Mouse (Mus musculus): ENCODE data around the gene Cep152.

Gene Cep152
- long read RNA-seq, experiment 1, partial matches to known transcripts: 0 of 1 reads
- long read RNA-seq, experiment 1, other reads (novel, unspliced or antisense): 1 of 1 reads
- long read RNA-seq, experiment 2, partial matches to known transcripts: 0 of 2 reads
- long read RNA-seq, experiment 2, other reads (novel, unspliced or antisense): 2 of 2 reads

DNA sequence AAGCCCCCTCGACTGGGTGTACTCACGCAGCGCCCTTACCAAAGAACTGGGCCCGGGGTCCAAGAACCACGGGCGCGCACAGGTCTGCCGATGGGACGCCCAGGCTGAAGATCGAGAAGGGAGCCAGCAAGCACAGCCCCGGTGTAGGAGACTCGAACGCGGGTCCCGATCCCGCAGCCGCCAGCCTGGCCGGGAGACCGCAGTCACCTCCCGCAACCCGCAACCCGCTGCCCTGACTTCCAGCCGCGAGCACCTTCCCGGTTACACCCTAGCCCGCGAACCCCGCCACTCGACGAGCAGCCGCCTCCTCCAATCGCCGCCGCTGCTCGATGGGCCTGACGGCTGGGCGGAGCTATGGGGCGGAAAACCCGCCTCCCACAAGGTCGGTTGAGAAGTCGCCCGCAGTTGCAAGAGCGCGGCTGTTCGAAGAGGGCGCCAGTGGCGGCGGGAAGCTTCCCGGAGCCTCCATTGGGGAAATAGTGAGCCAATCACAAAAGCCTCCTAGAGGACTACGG is at the start of gene Cep152:
Gene Cep152 (minus strand): TSS at position 277 of the 515 bp plus-strand sequence.
- intact Hi-C loops (cut with DNase I): no loop called here

DNA sequence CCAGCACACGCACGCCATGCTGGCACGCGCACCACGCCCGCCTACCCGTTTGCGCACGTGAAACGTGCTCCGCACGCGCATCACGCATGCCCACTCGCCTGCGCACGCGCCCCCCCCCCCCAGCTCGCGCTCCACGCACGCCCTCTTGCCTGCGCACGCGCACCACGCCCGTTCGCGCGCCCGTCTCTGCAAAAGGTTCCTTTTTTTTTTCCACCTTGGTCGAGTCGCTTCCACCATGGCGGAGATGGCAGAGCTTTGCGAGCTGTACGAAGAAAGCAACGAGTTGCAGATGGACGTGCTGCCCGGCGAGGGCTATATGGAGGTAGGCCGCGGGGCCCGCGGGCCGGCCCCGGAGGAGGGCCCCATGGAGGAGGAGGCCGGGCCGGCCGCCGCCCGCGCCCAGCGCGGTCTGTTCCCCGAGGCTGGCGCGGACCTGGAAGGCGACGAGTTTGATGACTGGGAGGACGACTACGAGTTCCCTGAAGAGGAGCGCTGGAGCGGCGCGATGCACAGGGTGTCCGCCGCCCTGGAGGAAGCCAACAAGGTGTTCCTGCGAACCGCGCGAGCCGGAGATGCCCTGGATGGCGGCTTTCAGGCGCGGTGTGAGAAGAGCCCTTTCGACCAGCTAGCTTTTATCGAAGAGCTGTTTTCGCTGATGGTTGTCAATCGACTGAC is 48.2 kb upstream of the Cep152 start, which contains the start of gene Eid1:
Gene Eid1 (plus strand): TSS at position 139 of the 675 bp plus-strand sequence.
- intact Hi-C loops (cut with DNase I): loop anchor here (5.0 kb wide), 1 partner anchor 49 kb away; the partner anchor contains the start of gene Shc4

DNA sequence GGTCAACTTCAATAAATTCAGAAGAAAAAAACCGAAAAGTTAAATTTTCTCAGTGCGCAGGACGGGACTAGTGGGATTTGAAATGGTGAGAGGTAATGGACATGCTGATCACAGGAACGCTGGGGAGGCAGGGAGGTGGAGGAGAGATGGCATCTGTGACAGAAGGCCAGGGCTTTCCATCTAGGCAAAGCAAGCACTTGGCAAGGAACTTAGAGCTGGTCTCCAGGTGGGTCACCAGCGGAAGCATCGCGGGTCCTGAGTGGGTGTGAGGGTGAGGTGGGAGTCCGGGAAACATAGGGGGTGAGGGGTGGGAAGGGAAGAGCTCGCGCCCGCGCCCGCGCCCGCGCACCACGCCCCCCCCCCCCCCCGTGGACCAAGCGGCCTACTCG is 47.6 kb upstream of the Cep152 start:
- intact Hi-C loops (cut with DNase I): loop anchor here (5.0 kb wide), 1 partner anchor 50 kb away; the partner anchor contains the start of gene Shc4

DNA sequence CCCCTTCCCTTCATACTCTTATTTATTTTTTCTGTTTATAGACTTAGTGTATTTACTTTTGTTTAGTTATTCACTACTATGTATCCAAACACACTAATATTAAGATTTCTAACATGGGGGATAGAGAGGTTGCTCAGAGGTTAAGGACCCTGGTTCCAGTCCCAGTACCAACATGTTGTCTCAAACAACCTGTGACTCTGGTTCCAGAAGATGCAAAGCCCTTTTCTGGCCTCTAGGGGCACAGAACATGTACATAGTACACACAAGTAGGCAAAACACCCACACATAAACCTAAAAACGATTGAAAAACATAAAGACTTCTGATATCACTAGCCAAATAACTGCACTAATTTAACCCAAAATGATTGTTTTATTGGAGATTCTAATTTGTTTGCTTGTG is 45.9 kb upstream of the Cep152 start:
- intact Hi-C loops (cut with DNase I): loop anchor here (5.0 kb wide), 1 partner anchor 51 kb away; the partner anchor contains the start of gene Shc4

DNA sequence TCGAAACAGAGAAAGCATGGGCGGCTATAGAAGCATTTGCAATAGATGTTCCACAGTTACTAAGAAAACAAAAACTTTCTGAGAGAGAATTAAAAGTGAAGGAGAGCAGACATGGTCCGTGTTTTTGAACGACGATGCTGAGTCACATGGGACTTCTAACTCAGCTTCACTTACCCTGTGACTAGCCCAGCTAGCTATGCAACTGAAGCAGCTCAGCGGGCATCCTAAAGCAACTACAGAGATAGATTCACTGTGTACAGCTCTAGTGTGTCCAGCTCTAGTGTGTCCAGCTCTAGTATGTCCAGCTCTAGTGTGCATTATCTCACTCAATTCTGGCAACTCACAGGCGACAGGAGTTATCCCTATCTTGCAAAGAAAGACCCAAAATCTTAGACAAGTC is 42.8 kb upstream of the Cep152 start:
- intact Hi-C loops (cut with DNase I): loop anchor here (10.0 kb wide), 2 partner anchors 197 to 857 kb away; no protein-coding TSS in a partner anchor

DNA sequence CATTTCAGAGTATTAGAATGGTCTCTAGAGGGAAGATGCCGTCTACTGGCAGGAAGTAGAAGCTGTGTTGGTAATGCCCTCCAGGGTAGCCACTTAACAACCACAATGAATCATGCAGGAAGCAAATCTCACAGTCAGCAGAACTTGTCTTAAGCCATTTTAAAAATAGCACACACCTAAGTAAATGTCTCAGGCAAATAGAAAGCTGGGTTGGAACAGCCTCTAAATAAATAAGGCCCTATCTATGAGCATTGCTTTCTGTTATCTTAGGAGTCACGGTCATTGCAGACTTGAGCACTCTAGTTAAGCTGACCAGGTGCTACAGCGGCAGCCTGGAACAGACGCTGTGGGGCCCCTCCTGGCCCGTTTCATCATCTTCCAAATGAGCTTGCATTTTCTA is 42.3 kb upstream of the Cep152 start:
- intact Hi-C loops (cut with DNase I): loop anchor here (10.0 kb wide), 2 partner anchors 198 to 858 kb away; no protein-coding TSS in a partner anchor

DNA sequence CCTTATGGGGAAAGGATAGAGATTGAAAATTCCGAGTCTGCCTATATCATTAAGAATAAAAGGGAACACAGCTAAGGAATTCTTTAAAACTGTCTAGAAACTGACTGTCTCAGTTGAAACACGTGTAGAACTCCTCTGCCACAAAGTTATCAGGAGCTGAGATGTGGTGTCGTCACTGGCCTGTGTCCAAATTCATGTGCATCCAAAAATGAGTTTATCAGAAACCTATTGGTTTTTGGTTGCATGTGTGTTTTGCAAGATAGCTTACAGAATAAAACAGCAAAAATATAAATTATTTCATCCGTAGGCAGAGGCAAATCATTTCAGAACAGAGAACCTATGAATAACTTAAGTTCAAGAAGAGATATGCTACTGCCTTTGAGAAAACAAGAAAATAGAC is 41.8 kb upstream of the Cep152 start:
- intact Hi-C loops (cut with DNase I): loop anchor here (10.0 kb wide), 2 partner anchors 198 to 858 kb away; no protein-coding TSS in a partner anchor

DNA sequence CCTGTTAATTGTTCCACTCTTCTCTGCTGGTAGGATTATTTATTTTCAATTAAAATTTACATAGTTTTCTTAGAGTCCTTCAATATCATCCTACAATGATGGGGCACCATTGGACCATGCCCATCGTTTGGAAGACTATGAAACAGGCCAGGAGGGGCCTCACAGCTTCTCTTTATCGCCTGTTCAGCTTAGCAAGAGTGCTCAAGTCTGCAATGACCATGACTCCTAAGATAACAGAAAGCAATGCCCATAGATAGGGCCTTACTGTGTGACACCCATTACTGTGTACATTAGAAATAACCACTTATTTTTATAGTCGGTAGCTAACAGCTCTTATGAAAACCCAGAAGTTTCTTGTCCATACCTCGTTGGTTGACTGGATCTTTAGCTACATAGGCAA is 41.0 kb upstream of the Cep152 start:
- intact Hi-C loops (cut with DNase I): loop anchor here (10.0 kb wide), 2 partner anchors 199 to 859 kb away; no protein-coding TSS in a partner anchor

DNA sequence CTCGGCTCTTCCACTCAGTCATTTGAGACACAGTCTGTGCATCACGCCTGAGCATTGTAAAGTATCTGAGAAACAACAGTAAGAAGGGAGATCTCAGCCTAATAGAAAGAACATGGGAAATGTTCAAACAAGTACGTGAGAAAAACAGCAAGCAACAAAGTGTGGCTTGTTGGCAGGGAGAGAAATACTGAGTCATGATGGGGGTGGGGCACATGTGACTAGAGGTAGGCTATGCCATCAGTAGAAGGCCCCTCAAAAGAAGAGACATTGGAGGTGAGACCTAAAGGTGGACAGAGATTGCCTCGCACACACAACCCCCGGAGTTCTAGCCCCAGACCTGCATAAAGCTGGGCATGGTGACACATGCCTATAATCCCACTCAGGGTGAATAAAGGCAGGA is 40.3 kb upstream of the Cep152 start:
- intact Hi-C loops (cut with DNase I): loop anchor here (10.0 kb wide), 2 partner anchors 200 to 860 kb away; no protein-coding TSS in a partner anchor

DNA sequence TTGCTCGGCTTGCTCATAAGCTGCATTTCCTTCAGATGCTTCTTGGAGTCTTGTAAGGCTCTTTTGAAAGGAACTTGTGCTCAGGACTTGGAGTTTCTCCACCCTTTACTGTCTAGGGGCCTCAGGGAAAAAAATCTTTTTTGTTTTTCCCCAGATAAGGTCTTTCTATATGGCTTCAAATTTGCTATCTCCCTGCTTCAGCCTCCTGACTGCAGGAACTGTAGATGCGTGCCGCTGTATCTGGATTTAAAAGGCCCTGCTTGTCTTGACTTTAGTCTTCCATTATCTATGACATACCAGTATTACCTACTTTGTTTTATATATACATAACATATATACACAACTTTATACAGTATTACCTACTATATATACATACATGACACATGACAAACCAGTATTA is 37.6 kb upstream of the Cep152 start:
- intact Hi-C loops (cut with DNase I): loop anchor here (5.0 to 10.0 kb wide), 3 partner anchors 202 to 862 kb away; no protein-coding TSS in a partner anchor

DNA sequence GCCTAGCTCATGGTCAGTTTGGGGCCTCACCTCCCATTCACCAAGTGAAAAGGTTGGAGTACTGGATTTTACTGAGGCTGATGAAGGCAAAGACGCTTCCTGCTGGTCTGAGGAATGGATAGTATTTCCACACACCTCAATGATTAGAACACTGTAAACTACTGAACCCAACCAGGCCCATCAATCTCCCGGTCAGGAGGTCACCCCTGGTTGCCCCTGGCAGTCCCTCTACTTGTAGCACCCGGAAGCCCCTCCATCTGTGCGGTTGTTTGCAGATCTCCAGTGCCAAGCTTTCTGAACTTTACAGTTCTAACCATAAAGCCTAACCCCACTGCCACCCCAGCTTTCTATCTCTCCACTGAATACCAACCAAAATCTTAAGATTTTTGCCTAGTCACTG is 36.2 kb upstream of the Cep152 start:
- intact Hi-C loops (cut with DNase I): loop anchor here (2.0 to 10.0 kb wide), 4 partner anchors 72 to 864 kb away; no protein-coding TSS in a partner anchor

DNA sequence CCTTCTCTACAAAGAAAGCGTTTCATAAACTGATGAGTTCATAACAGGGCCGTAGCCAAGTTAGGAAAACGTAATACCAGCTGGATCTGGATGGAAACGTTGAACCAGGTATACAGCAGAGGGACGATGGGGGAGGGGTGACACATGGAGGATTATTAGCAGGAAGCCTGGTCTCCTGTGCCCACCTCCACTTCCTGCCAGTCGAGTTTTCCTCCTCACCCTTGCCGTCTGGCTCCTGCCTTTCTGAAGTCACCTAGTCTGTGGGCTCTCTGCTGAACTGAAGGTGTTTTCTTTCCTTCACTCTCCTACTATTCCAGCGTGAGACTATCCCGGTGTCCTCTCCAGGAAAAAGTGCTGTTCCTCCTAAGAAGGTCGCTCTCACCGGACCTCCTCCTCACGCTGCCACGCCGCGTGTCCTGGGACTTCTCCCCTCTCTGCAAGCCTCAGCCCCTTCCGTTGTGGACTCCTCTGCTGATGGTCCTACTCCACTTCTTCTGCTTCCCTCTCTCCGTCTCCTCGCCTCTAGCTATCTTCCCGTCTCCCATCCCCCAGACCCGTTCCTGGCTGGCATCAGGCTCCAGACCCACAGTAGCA is 35.7 kb upstream of the Cep152 start:
- intact Hi-C loops (cut with DNase I): loop anchor here (2.0 to 10.0 kb wide), 4 partner anchors 72 to 864 kb away; no protein-coding TSS in a partner anchor

DNA sequence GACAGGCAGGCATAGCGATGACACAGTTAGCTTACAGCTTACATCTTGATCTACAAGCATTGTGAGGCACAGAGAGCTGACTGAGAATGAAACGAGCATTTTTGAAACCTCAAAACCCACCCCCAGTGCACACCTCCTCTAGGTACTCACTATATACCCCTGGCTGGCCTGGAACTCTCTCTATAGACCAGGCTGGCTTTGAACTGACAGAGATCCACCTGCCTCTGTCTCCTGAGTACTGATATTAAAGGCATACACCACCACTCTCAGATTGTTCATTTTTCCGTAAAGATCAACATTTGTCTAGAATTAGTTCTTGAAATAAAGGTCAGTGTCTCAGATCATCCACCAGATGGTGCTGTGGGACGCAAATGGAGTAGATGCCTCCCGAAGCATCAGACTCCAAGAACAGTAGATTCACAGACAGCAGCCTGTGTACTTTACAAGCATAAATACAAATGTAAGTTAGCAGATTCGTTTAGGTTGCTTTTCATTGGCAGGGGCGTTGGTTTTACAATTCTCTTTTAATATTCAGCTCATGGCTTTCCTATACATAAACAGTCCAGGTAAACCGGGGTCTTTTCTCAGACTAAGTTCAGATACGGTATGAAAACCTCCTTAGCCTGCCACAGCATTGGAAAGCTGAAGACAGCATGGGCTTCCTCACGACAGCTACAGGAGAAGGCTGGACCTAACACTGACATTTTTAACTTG is 35.1 kb upstream of the Cep152 start:
- intact Hi-C loops (cut with DNase I): loop anchor here (2.0 to 10.0 kb wide), 4 partner anchors 73 to 865 kb away; no protein-coding TSS in a partner anchor

DNA sequence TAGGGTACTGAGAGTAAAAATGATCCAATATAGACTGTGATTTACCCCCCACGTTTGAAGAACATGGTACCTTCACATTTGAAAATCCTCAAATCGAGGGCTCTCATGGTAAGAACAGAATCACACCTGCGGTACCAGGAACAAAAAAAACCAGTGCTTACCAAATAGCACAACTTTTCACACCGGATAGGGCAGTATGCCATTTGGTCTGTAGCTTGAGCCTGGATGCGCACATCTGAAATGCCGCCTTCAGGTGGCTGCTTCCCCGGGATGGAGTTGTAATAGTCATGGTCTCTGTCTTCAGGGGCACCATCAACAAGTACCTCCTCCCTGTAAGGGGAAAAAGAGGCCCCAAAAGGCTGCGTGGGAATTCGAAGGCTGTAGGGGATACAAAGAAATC is 30.5 kb upstream of the Cep152 start:
- intact Hi-C loops (cut with DNase I): no loop called here

DNA sequence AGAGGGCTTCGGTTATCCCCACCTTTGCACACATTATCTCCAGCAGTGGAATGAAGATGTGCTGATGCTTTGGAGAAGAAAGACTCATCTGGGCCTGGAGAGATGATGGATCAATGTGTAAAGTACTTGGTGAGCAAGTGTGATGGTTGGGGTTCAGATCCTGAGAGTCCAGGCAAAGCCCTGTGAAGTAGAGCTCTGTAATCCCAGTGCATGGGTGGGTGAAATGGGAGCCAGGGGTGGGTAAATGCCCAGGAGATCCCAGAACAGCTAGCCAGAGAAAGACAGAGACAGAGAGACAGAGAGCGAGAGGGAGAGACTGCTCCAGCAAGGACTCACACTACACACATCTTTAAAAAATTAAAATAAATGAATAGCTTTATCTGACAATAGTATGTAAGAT is 28.4 kb upstream of the Cep152 start:
- intact Hi-C loops (cut with DNase I): no loop called here

DNA sequence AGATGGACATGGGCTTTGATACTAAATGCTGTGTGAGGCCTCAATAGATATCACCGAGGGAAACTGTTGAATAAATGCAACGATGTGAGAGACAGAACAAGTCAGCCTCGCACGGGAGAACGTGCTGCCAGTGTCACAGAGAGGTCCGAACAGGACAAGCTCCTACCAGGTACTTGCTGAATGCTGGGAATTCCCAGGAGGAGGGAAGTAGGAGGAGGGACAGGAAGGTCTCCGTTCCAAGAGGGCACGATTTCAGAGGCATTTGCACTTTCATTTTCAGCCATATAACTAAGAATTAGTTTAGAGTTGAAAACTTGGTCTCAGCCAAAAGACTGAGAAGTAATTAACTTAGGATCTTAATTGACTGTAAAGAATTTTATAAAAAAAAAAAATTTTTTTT is 26.6 kb upstream of the Cep152 start:
- intact Hi-C loops (cut with DNase I): no loop called here

DNA sequence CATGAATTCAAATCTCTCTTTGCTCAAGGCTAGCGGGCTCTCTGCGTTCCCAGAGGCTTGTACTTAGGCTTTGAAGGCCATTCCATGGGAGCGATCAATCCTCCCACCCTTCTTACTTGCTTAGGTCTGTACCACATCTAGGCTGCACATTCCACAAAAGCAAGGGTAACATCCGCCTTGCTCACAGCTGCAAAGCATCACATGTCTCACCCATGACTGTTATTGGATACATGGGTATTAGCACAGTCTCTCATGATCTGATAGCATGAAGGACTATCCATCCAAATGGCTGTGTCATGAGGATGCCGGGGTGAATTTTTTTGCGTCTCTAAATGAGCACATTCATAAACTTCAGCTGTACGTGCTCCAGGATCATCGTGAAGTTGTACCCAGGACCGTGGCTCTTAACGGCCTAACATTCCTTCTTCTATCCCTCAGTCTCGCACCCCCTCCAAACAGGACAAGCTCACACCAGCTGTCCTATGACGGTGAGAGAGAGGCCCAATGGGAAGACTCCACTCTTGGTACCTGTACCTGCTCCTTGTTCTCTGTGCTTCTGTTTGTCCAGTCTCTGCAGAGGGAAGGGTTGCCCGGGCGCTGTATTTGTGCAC is 25.9 kb upstream of the Cep152 start:
- intact Hi-C loops (cut with DNase I): no loop called here

DNA sequence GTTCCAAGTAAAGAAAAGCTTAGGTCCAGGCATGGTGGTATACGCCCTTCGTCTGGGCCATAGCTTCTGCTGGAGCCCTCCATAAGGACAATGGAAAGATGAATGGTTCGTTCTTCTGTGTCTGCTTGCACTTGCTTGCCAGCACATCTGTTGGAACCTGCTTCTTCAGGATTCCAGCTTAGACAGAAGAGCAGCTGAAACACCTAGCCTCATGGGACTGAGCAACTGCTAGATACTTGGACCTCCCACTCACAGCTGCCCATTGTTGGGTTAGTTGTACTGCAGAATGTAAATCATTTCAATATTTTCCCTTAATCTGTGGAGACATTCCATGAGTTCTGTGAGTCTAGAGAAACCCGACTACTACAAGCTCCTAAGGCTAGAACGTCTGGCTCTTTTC is 25.1 kb upstream of the Cep152 start:
- intact Hi-C loops (cut with DNase I): no loop called here

DNA sequence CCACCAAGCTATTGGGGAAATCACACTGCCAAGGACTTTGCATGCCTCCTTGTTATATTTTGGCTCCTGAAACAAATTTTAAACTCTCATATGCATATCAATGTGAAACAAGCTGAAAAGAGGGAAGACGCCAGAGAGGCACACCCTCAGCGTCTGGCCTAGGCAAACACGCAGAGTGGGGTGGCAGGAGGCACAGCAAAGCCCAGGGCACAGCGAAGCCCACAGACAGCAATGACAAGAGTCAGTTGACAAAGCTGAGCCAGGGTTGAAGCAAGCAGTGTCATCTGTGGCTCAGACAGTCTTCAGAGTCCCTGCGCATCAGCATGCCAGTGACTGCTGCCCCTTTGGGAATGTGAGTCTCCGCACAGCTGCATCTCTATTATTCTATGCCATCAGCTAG is 20.0 kb upstream of the Cep152 start:
- intact Hi-C loops (cut with DNase I): no loop called here

DNA sequence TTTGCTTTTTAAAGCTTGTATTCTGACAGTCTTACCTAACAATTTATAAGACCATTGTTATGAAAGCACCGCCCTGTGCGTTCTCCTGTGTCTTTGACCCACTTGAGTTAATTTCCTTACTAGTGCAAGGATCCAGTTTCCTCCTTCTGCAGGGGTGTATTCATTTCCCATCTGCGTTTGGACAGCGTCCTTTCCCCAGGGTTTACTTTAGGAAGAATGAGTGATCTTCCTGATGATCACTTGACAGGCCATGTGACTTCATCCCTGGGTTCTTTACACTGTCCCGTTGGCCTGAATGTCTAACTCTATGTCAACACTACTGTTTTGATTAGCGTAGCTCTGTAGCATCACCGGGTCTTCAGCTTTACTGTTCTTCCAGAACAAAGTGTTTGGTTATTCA is 12.4 kb upstream of the Cep152 start:
- intact Hi-C loops (cut with DNase I): no loop called here

DNA sequence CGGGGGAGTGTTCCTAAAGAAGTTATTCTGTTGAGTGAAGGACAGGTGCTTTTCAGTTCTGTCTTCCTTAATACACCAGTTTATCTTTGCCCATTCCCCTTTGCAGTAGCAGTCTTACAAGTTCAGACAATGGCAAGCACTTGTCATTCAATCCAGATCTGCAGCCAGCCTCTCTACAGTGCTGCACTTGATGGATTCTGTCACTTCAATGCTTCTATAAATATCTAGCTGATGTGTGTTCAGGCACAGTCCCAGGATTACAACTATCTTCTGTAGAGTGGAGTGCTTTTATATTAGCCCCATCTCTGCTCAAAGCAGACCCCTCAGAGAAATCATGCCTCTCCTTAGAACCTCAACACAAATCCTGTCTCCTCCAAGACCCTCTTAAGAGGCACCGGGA is 5.1 kb upstream of the Cep152 start:
- intact Hi-C loops (cut with DNase I): no loop called here

Data from adrenal gland (tissue).